Mouse (Mus musculus) E14TG2a.4 (cell line): ENCODE results near the gene Hcar1.
A peak's percentile ranks its signal among the peaks of the same experiment; 100 is the strongest.

Experiments used
- H3K27me3 ChIP-seq: 2 replicates; pipeline ENCODE4 v1.6.1; 2014; ENCODE audit warnings: low read length, control low read depth; ENCODE audit not compliant: insufficient read depth
- H3K36me3 ChIP-seq: 2 replicates; pipeline ENCODE4 v1.6.1; 2014; ENCODE audit warnings: low read length, control low read depth; ENCODE audit not compliant: insufficient read depth
- H3K4me1 ChIP-seq: replicated peaks from 2 replicates; pipeline ENCODE4 v1.6.1; 2014; ENCODE audit warnings: low read depth, low read length, control low read depth
- H3K4me3 ChIP-seq: replicated peaks from 2 replicates; pipeline ENCODE4 v1.5.1; 2014; ENCODE audit warnings: mild to moderate bottlenecking, low read length
- H3K9me3 ChIP-seq: 2 replicates; pipeline ENCODE4 v1.6.1; 2014; ENCODE audit warnings: low read length, control low read depth
- CTCF ChIP-seq: conservative IDR thresholded peaks from 2 replicates; pipeline ENCODE4 v1.5.1; 2014; ENCODE audit warnings: low read length
- NANOG ChIP-seq: IDR thresholded peaks from 2 replicates; pipeline ENCODE4 v1.6.1; 2014; ENCODE audit warnings: borderline replicate concordance, low read length, mixed read lengths
- POU5F1 ChIP-seq: IDR thresholded peaks from 2 replicates; pipeline ENCODE4 v1.6.1; 2014; ENCODE audit warnings: low read length, borderline replicate concordance

Hcar1 gene

GRCm38 (mm10) chr5:123880778-123881177 lies 958 bp upstream of the Hcar1 start:
- H3K36me3 ChIP-seq: no peaks in the 10 kb centered on the region
- no peak overlapping the region for H3K4me3 ChIP-seq
- no peaks in the 10 kb centered on the region for H3K9me3 ChIP-seq
- peaks cover 19% of the 10 kb centered on the region for H3K4me1 ChIP-seq
- H3K27me3 ChIP-seq: peaks cover 40% of the 10 kb centered on the region
- TF ChIP-seq NANOG (no peak), CTCF (peak; percentile 25), POU5F1 (no peak)

GRCm38 (mm10) chr5:123878056-123878455 lies 1.8 kb downstream of the Hcar1 start:
- H3K36me3 ChIP-seq: no peaks in the 10 kb centered on the region
- no peak for TF ChIP-seq POU5F1
- no peak for TF ChIP-seq CTCF
- no peak for TF ChIP-seq NANOG
- H3K9me3 ChIP-seq: no peaks in the 10 kb centered on the region
- peaks cover 19% of the 10 kb centered on the region for H3K4me1 ChIP-seq
- H3K4me3 ChIP-seq: no peak overlapping the region
- peaks cover 40% of the 10 kb centered on the region for H3K27me3 ChIP-seq

- Histone ChIP-seq H3K27me3 (peaks cover 20% of the 10 kb centered on the region), H3K9me3 (no peaks in the 10 kb centered on the region), H3K36me3 (no peaks in the 10 kb centered on the region), H3K4me3 (no peak overlapping the region), H3K4me1 (peaks cover 4% of the 10 kb centered on the region)
- TF ChIP-seq CTCF: no peak
- no peak for TF ChIP-seq NANOG
- TF ChIP-seq POU5F1: no peak
These were observed 5.6 kb downstream of the Hcar1 start for GRCm38 (mm10) chr5:123874177-123874576.

- H3K4me1 ChIP-seq: no peaks in the 10 kb centered on the region
- no peak overlapping the region for H3K4me3 ChIP-seq
- no peaks in the 10 kb centered on the region for H3K9me3 ChIP-seq
- TF ChIP-seq CTCF (no peak), POU5F1 (no peak), NANOG (no peak)
- H3K36me3 ChIP-seq: no peaks in the 10 kb centered on the region
- H3K27me3 ChIP-seq: no peaks in the 10 kb centered on the region
These were observed 10.2 kb downstream of the Hcar1 start for GRCm38 (mm10) chr5:123869615-123870014.

- no peaks in the 10 kb centered on the region for H3K9me3 ChIP-seq
- no peaks in the 10 kb centered on the region for H3K36me3 ChIP-seq
- H3K4me3 ChIP-seq: no peak overlapping the region
- no peaks in the 10 kb centered on the region for H3K4me1 ChIP-seq
- TF ChIP-seq CTCF (no peak), POU5F1 (no peak), NANOG (no peak)
- H3K27me3 ChIP-seq: no peaks in the 10 kb centered on the region
These were observed 13.4 kb downstream of the Hcar1 start for GRCm38 (mm10) chr5:123866457-123866856.

GRCm38 (mm10) chr5:123865365-123865764 lies 14.5 kb downstream of the Hcar1 start, which contains the start of gene Hcar2:
Gene Hcar2, minus strand, starts transcription at chr5:123865499.
- TF ChIP-seq CTCF: no peak
- no peak for TF ChIP-seq POU5F1
- no peak for TF ChIP-seq NANOG
- Histone ChIP-seq H3K4me3 (no peak within 1 kb of the TSS), H3K9me3 (no peaks in the 10 kb centered on the region), H3K27me3 (no peaks in the 10 kb centered on the region), H3K4me1 (no peaks in the 10 kb centered on the region), H3K36me3 (no peaks in the 10 kb centered on the region)

GRCm38 (mm10) chr5:123863934-123864333 lies 15.9 kb downstream of the Hcar1 start:
- H3K36me3 ChIP-seq: no peaks in the 10 kb centered on the region
- no peak overlapping the region for H3K4me3 ChIP-seq
- no peaks in the 10 kb centered on the region for H3K9me3 ChIP-seq
- TF ChIP-seq CTCF: no peak
- no peak for TF ChIP-seq POU5F1
- no peak for TF ChIP-seq NANOG
- H3K4me1 ChIP-seq: no peaks in the 10 kb centered on the region
- H3K27me3 ChIP-seq: no peaks in the 10 kb centered on the region

- Histone ChIP-seq H3K36me3 (no peaks in the 10 kb centered on the region), H3K4me3 (no peak overlapping the region), H3K9me3 (no peaks in the 10 kb centered on the region), H3K27me3 (no peaks in the 10 kb centered on the region), H3K4me1 (no peaks in the 10 kb centered on the region)
- TF ChIP-seq CTCF (no peak), POU5F1 (no peak)
These were observed 17.2 kb downstream of the Hcar1 start for GRCm38 (mm10) chr5:123862374-123863350.

GRCm38 (mm10) chr5:123858798-123859197 lies 21.0 kb downstream of the Hcar1 start:
- H3K4me3 ChIP-seq: no peak overlapping the region
- H3K27me3 ChIP-seq: no peaks in the 10 kb centered on the region
- H3K36me3 ChIP-seq: no peaks in the 10 kb centered on the region
- TF ChIP-seq CTCF: no peak
- TF ChIP-seq NANOG: no peak
- TF ChIP-seq POU5F1: no peak
- H3K4me1 ChIP-seq: no peaks in the 10 kb centered on the region
- H3K9me3 ChIP-seq: peaks cover 3% of the 10 kb centered on the region; the same call in 1 of the 2 replicates
